Mouse (Mus musculus) adrenal gland (tissue): ENCODE results near the gene Agtr2.
"Not testable (repeated sequence)": the region's sequence is repeated elsewhere in the genome, so short reads cannot be mapped to it uniquely, and the experiment has no call there.

Experiments used
- intact Hi-C: fragments of 180-260 bp; cut with DNase I; formaldehyde crosslinking; loops from one replicate; pipeline ENCODE4 v1.15.1; 2025
- long read RNA-seq, 2 experiments: library from polyadenylated mRNA; unstranded; transcript quantifications; one replicate each; pipeline ENCODE4 v2.0.0; 2020; ENCODE audit warnings: borderline replicate concordance in 1 of 2; ENCODE audit not compliant: insufficient replicate concordance in 1 of 2

Gene Agtr2
- long read RNA-seq, experiment 1, transcript Agtr2-201 (3 exons, 3,283 nt): major isoform, 6 of 6 reads
- long read RNA-seq, experiment 1, partial matches to known transcripts: 0 of 6 reads
- long read RNA-seq, experiment 1, other reads (novel, unspliced or antisense): 0 of 6 reads
- long read RNA-seq, experiment 2, partial matches to known transcripts: 0 of 8 reads
- long read RNA-seq, experiment 2, other reads (novel, unspliced or antisense): 4 of 8 reads

GRCm38 (mm10) chrX:21484414-21484813 is at the start of gene Agtr2:
Gene Agtr2, plus strand, starts transcription at chrX:21484544.
- intact Hi-C loops: no loop called here

- intact Hi-C loops: no loop called here
Measured at GRCm38 (mm10) chrX:21452519-21452918, 31.8 kb upstream of the Agtr2 start.

GRCm38 (mm10) chrX:21488111-21488510 is 3.8 kb downstream of the Agtr2 start:
- intact Hi-C loops: no loop called here

GRCm38 (mm10) chrX:21500242-21500641 is 15.9 kb downstream of the Agtr2 start:
- intact Hi-C loops: no loop called here

- intact Hi-C loops: not testable (repeated sequence)
Measured at GRCm38 (mm10) chrX:21507333-21507732, 23.0 kb downstream of the Agtr2 start.

GRCm38 (mm10) chrX:21522590-21522989 is 38.2 kb downstream of the Agtr2 start:
- intact Hi-C loops: loop anchor here (10.0 kb wide), 1 partner anchor 302 kb away; no protein-coding TSS in a partner anchor
